Mouse (Mus musculus): ENCODE results near the gene Phxr2. TPM values are rescaled to one million over a fixed set of nuclear protein-coding genes. Genes with fewer than 3 reads are reported as not detected.

The Phxr2 gene
- polyA plus RNA-seq, 1 experiment from 2014 or later, result 0.18 TPM

DNA sequence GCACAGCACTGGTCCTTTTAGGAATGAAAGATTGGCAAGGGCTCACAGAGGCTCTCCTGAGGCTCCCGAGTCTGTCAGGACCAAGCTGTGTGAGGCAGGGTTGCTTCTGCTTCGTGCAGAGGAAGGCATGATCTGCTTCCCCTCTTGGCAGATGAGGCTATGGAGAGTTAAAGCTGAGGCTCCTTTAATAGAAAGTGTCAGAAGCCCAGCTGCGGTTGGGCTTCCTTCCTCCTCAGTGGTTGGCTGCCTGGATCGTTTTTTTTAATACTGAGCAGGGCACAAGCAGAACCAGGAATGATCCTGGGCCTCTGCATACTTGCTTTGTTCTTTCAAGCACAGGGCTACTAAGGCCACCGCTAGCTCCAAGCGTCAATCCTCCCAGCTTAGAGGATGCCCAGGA, 4.5 kb upstream of the Phxr2 start:
- peaks cover 26% of the 10 kb centered on the region for H3K36me3 ChIP-seq
- WGBS, result 43% methylated on average over 6 of the region's 6 CpGs
- peaks cover 5% of the 10 kb centered on the region; the same call in 1 of the 2 replicates for H3K4me1 ChIP-seq
- no peak overlapping the region for H3K4me3 ChIP-seq
- H3K9ac ChIP-seq, result no peak overlapping the region
- H3K27me3 ChIP-seq, result no peaks in the 10 kb centered on the region
- no peak for ATAC-seq (ENCODE audit: low FRiP score)
- no peaks in the 10 kb centered on the region for H3K9me3 ChIP-seq (replicated peaks)
- H3K4me2 ChIP-seq (replicated peaks), result no peak overlapping the region
- H3K27ac ChIP-seq, result 0 out of 2 replicates have a peak overlapping the region, but pooled peaks have one; percentile 7

- no peaks in the 10 kb centered on the region for H3K27me3 ChIP-seq
- no peak overlapping the region for H3K4me3 ChIP-seq
- no peak for ATAC-seq (ENCODE audit: low FRiP score)
- H3K9me3 ChIP-seq (replicated peaks), result no peaks in the 10 kb centered on the region
- H3K36me3 ChIP-seq, result peaks cover 16% of the 10 kb centered on the region
- no peak overlapping the region for H3K27ac ChIP-seq
- H3K4me2 ChIP-seq (replicated peaks), result no peak overlapping the region
- peaks cover 5% of the 10 kb centered on the region; the same call in 1 of the 2 replicates for H3K4me1 ChIP-seq
- no peak overlapping the region for H3K9ac ChIP-seq
- 76% methylated on average over 11 of the region's 11 CpGs for WGBS
Measured at GRCm38 (mm10) chr10:99127691-99128261, 1.7 kb upstream of the Phxr2 start.

GRCm38 (mm10) chr10:99126954-99127353, 829 bp upstream of the Phxr2 start:
- no peak for ATAC-seq (ENCODE audit: low FRiP score)
- Histone ChIP-seq H3K36me3 (peaks cover 16% of the 10 kb centered on the region), H3K9me3 (replicated peaks) (no peaks in the 10 kb centered on the region), H3K4me3 (no peak overlapping the region), H3K27me3 (no peaks in the 10 kb centered on the region), H3K9ac (no peak overlapping the region), H3K4me2 (replicated peaks) (no peak overlapping the region), H3K4me1 (peaks cover 2% of the 10 kb centered on the region; the same call in 1 of the 2 replicates), H3K27ac (no peak overlapping the region)
- 88% methylated on average over 14 of the region's 14 CpGs for WGBS

- Histone ChIP-seq H3K9ac (no peak overlapping the region), H3K4me2 (replicated peaks) (no peak overlapping the region), H3K4me1 (peaks cover 8% of the 10 kb centered on the region), H3K4me3 (no peak overlapping the region), H3K27ac (no peak overlapping the region), H3K9me3 (replicated peaks) (no peaks in the 10 kb centered on the region), H3K36me3 (no peaks in the 10 kb centered on the region), H3K27me3 (no peaks in the 10 kb centered on the region)
- ATAC-seq (ENCODE audit: low FRiP score), result no peak
- WGBS, result 84% methylated on average over 4 of the region's 4 CpGs
Measured at GRCm38 (mm10) chr10:99119471-99119870, 6.7 kb downstream of the Phxr2 start.

DNA sequence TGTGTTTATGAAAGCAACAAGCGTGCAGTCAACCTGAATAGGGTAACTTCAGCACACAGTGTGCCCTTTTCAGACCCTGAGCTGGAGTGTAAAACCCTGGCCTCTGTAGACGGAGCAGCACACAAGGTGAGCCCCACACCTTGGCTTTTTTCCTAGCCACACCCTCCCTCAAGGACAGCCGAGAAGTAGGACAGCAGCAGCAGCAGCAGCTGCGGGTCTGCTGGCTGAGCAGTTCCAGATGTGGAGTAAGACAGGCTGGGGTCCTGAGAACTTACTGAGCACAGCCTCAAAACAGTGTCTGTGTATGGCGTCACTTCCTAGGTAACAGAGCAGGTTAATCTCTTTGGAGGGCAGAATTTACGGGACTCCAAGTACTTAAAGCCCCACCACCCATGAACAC, 7.4 kb downstream of the Phxr2 start:
- H3K4me1 ChIP-seq, result peaks cover 8% of the 10 kb centered on the region
- no peaks in the 10 kb centered on the region for H3K27me3 ChIP-seq
- no peak overlapping the region for H3K27ac ChIP-seq
- no peak overlapping the region for H3K4me3 ChIP-seq
- H3K9me3 ChIP-seq (replicated peaks), result no peaks in the 10 kb centered on the region
- ATAC-seq (ENCODE audit: low FRiP score), result no peak
- no peaks in the 10 kb centered on the region for H3K36me3 ChIP-seq
- H3K4me2 ChIP-seq (replicated peaks), result no peak overlapping the region
- H3K9ac ChIP-seq, result no peak overlapping the region
- 66% methylated on average over 6 of the region's 6 CpGs for WGBS

DNA sequence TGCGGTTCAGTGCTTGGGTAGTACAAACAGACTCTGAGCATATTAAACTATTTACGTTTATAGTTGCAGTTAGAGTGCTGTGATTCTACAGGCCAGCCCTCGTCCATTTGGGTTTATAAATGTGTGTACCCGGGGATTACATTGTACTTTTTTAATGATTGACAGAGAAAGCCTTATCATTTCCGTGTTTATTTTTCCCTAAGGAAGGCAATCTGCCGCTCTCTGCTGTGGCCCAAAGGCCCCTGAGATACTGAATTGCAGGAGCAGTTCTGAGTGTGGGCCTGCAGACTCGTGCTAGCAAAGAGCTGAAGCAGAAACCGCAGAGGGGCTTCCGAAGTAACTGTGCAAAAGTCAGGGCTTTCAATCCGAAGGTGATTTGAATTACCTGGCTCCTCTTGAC, 8.2 kb downstream of the Phxr2 start:
- no peak overlapping the region for H3K27ac ChIP-seq
- H3K27me3 ChIP-seq, result no peaks in the 10 kb centered on the region
- peaks cover 10% of the 10 kb centered on the region for H3K4me1 ChIP-seq
- WGBS, result 84% methylated on average over 10 of the region's 10 CpGs
- ATAC-seq (ENCODE audit: low FRiP score), result no peak
- H3K4me3 ChIP-seq, result no peak overlapping the region
- no peaks in the 10 kb centered on the region for H3K36me3 ChIP-seq
- H3K9me3 ChIP-seq (replicated peaks), result no peaks in the 10 kb centered on the region
- no peak overlapping the region for H3K9ac ChIP-seq
- H3K4me2 ChIP-seq (replicated peaks), result no peak overlapping the region

GRCm38 (mm10) chr10:99116650-99117615, 9.2 kb downstream of the Phxr2 start:
- Histone ChIP-seq H3K4me3 (no peak overlapping the region), H3K9ac (no peak overlapping the region), H3K4me2 (replicated peaks) (no peak overlapping the region), H3K4me1 (peaks cover 10% of the 10 kb centered on the region), H3K27ac (no peak overlapping the region), H3K9me3 (replicated peaks) (no peaks in the 10 kb centered on the region), H3K27me3 (no peaks in the 10 kb centered on the region), H3K36me3 (no peaks in the 10 kb centered on the region)
- WGBS, result 83% methylated on average over 16 of the region's 16 CpGs
- no peak for ATAC-seq (ENCODE audit: low FRiP score)

- peaks cover 12% of the 10 kb centered on the region for H3K4me1 ChIP-seq
- H3K4me2 ChIP-seq (replicated peaks), result no peak overlapping the region
- no peaks in the 10 kb centered on the region for H3K9me3 ChIP-seq (replicated peaks)
- H3K27ac ChIP-seq, result no peak overlapping the region
- H3K9ac ChIP-seq, result no peak overlapping the region
- 70% methylated on average over 8 of the region's 8 CpGs for WGBS
- no peaks in the 10 kb centered on the region for H3K27me3 ChIP-seq
- no peak for ATAC-seq (ENCODE audit: low FRiP score)
- no peak overlapping the region for H3K4me3 ChIP-seq
- H3K36me3 ChIP-seq, result 0 out of 2 replicates have a peak, but pooled peaks cover 3% of the 10 kb centered on the region
Measured at GRCm38 (mm10) chr10:99116237-99116632, 9.9 kb downstream of the Phxr2 start.

DNA sequence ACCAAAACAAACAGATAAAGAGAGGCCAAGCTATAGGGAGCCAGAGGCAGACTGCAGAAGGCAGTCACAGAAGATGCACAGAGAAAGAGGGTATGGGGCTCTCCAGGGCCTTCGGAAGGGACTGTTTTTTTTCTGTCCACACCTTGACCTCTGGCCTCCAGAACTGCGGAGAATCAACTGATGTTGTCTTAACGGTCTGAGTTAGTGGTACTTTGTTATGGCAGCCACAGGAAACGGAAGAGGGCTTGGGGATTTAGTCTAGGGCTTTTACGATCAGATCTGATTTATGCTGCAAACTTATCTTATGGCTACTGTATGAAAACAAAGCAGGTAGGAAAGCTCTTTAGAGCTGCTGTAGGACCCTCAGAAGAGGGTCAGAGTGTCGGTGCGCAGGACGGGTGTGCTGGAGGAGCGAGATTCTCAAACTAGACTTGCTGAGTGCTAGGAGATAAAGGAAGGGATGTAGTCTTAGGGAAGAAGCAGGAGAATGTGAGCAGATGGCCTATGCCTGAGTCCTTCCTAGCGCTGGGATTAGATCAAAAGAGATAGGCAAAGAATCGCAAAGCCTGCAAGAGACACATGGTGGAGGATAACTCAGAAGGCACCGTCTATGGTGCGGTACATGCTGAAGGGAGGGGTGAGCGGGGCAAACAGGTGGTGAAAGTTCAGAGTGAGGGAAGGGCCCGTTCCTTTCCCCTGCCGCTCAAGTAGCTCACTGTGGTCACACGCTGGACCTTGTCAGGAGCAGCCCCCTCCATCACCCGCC, 10.5 kb downstream of the Phxr2 start:
- peaks cover 17% of the 10 kb centered on the region for H3K4me1 ChIP-seq
- no peak overlapping the region for H3K4me2 ChIP-seq (replicated peaks)
- ATAC-seq (ENCODE audit: low FRiP score), result no peak
- H3K36me3 ChIP-seq, result 0 out of 2 replicates have a peak, but pooled peaks cover 8% of the 10 kb centered on the region
- H3K27ac ChIP-seq, result no peak overlapping the region
- H3K9me3 ChIP-seq (replicated peaks), result no peaks in the 10 kb centered on the region
- no peak overlapping the region for H3K9ac ChIP-seq
- no peaks in the 10 kb centered on the region for H3K27me3 ChIP-seq
- H3K4me3 ChIP-seq, result no peak overlapping the region
- WGBS, result 57% methylated on average over 18 of the region's 18 CpGs

DNA sequence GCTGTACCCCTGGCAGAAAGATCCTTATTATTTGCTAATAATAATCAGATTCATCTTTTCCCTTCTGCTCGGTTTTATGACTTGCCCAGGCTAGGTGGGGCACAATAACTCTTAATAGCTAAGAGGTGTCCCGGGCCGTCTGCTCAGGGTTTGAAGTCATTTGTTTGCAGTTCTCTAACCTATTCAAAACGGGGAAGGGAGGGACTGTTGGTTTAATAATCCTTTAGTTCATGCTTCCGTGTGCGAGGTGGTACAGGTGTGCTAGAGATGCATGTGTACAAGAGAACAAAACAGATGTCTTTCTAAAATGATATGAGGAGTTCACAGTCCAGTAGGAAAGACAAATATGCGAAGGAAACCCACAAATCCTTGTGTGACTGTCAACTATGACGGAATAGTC, 11.8 kb downstream of the Phxr2 start:
- Histone ChIP-seq H3K27me3 (no peaks in the 10 kb centered on the region), H3K4me2 (replicated peaks) (no peak overlapping the region), H3K36me3 (peaks cover 19% of the 10 kb centered on the region), H3K9ac (no peak overlapping the region), H3K4me3 (no peak overlapping the region), H3K4me1 (peaks cover 20% of the 10 kb centered on the region), H3K9me3 (replicated peaks) (no peaks in the 10 kb centered on the region), H3K27ac (no peak overlapping the region)
- no peak for ATAC-seq (ENCODE audit: low FRiP score)
- WGBS, result 91% methylated on average over 8 of the region's 8 CpGs

- Histone ChIP-seq H3K36me3 (peaks cover 24% of the 10 kb centered on the region), H3K9me3 (replicated peaks) (no peaks in the 10 kb centered on the region), H3K4me2 (replicated peaks) (no peak overlapping the region), H3K27ac (no peak overlapping the region), H3K9ac (no peak overlapping the region), H3K4me1 (peaks cover 26% of the 10 kb centered on the region), H3K4me3 (no peak overlapping the region), H3K27me3 (no peaks in the 10 kb centered on the region)
- WGBS, result 48% methylated on average over 3 of the region's 3 CpGs
- no peak for ATAC-seq (ENCODE audit: low FRiP score)
Measured at GRCm38 (mm10) chr10:99113533-99113932, 12.6 kb downstream of the Phxr2 start.

DNA sequence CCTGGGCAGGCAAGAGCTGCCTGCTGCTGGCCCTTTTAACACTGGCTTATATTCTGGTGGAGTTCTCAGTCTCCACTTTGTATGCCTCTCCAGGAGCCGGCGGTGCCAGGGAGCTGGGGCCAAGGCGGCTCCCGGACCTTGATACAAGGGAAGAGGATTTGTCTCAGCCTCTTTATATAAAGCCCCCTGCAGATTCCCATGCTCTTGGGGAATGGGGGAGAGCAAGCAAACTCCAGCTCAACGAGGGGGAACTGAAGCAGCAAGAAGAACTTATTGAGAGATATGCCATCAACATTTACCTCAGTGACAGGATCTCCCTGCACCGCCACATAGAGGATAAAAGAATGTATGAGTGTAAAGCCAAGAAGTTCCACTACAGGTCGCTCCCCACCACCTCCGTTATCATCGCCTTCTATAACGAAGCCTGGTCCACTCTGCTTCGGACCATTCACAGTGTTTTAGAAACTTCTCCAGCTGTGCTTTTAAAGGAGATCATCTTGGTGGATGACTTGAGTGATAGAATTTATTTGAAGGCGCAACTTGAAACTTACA, 17.6 kb downstream of the Phxr2 start:
- Histone ChIP-seq H3K27ac (no peak overlapping the region), H3K4me1 (peaks cover 31% of the 10 kb centered on the region), H3K4me2 (replicated peaks) (peak overlapping the region; percentile 84), H3K4me3 (peak overlapping the region; percentile 92), H3K27me3 (no peaks in the 10 kb centered on the region), H3K9ac (peak overlapping the region; percentile 91), H3K9me3 (replicated peaks) (no peaks in the 10 kb centered on the region), H3K36me3 (peaks cover 24% of the 10 kb centered on the region)
- no peak for ATAC-seq (ENCODE audit: low FRiP score)
- WGBS, result 40% methylated on average over 12 of the region's 12 CpGs
